Mouse (Mus musculus) right cerebral cortex, adult 18-20 months (tissue): Measurements from ENCODE around the gene Panx1.

Source experiments
- DNase-seq: peaks from one replicate; pipeline ENCODE4 v3.0.0; 2022; ENCODE audit warnings: mixed read lengths

Panx1 gene

GRCm38 (mm10) chr9:15021156-15021555 is 24.1 kb downstream of the Panx1 start:
- no peak for DNase-seq

- DNase-seq: no peak
These were observed 24.7 kb downstream of the Panx1 start for GRCm38 (mm10) chr9:15020561-15021080.

- DNase-seq: no peak
These were observed 26.5 kb downstream of the Panx1 start for GRCm38 (mm10) chr9:15018756-15019131.

- peak; percentile 70 for DNase-seq
These were observed 27.2 kb downstream of the Panx1 start for GRCm38 (mm10) chr9:15017791-15018755.

- peak; percentile 82 for DNase-seq
These were observed 29.9 kb downstream of the Panx1 start for GRCm38 (mm10) chr9:15015223-15015956.

- DNase-seq: no peak
These were observed 37.7 kb downstream of the Panx1 start for GRCm38 (mm10) chr9:15007566-15007965.

GRCm38 (mm10) chr9:15004298-15004685 is 41.0 kb downstream of the Panx1 start:
- no peak for DNase-seq

- no peak for DNase-seq
These were observed 41.5 kb downstream of the Panx1 start for GRCm38 (mm10) chr9:15003676-15004297.

- no peak for DNase-seq
These were observed 42.2 kb downstream of the Panx1 start for GRCm38 (mm10) chr9:15002995-15003613.

- DNase-seq: no peak
These were observed 46.5 kb downstream of the Panx1 start for GRCm38 (mm10) chr9:14998790-14999189.

GRCm38 (mm10) chr9:14997271-14998055 is 47.8 kb downstream of the Panx1 start:
- DNase-seq: peak; percentile 56

- no peak for DNase-seq
These were observed 49.8 kb downstream of the Panx1 start for GRCm38 (mm10) chr9:14995525-14995924.

- no peak for DNase-seq
These were observed 56.5 kb downstream of the Panx1 start for GRCm38 (mm10) chr9:14988606-14989293.

- no peak for DNase-seq
These were observed 62.1 kb downstream of the Panx1 start for GRCm38 (mm10) chr9:14983141-14983540.

GRCm38 (mm10) chr9:14982683-14983082 is 62.6 kb downstream of the Panx1 start:
- no peak for DNase-seq

- DNase-seq: peak; percentile 64
These were observed 63.6 kb downstream of the Panx1 start for GRCm38 (mm10) chr9:14981539-14982155.

GRCm38 (mm10) chr9:14974251-14975232 is 70.7 kb downstream of the Panx1 start:
- no peak for DNase-seq

- no peak for DNase-seq
These were observed 71.5 kb downstream of the Panx1 start for GRCm38 (mm10) chr9:14973762-14974161.

- DNase-seq: no peak
These were observed 74.3 kb downstream of the Panx1 start for GRCm38 (mm10) chr9:14970805-14971525.
